Mouse (Mus musculus): ENCODE results near the gene Gprc5a. TPM values are rescaled to one million over a fixed set of nuclear protein-coding genes. Genes with fewer than 3 reads are reported as not detected.

Gene Gprc5a
- 5.1 TPM in 2 replicates for polyA plus RNA-seq (2015; fragmentation: Nextera tagmentation; extraction: Ambion mirVana)

- Histone ChIP-seq H3K27me3 (replicated peaks) (peaks cover 13% of the 10 kb centered on the region; the same call in 1 of the 2 replicates), H3K27ac (replicated peaks) (peak within 1 kb of the TSS; percentile 58), H3K9ac (peak within 1 kb of the TSS; percentile 83)
Measured at GRCm38 (mm10) chr6:135065236-135065957, at the start of gene Gprc5a. Gene Gprc5a (plus strand): TSS chr6:135065651.

GRCm38 (mm10) chr6:135017211-135017610 is 48.2 kb upstream of the Gprc5a start:
- Histone ChIP-seq H3K9me3 (no peaks in the 10 kb centered on the region), H3K27me3 (replicated peaks) (no peaks in the 10 kb centered on the region), H3K4me1 (peaks cover 7% of the 10 kb centered on the region), H3K9ac (no peak overlapping the region), H3K36me3 (peaks cover 96% of the 10 kb centered on the region), H3K27ac (replicated peaks) (no peak overlapping the region), H3K4me3 (no peak overlapping the region), H3K4me2 (no peak overlapping the region)
- no peak for ATAC-seq (ENCODE audit: extremely low read depth, insufficient number of reproducible peaks, low FRiP score, low TSS enrichment)
- 52% methylated on average over 11 of the region's 11 CpGs for WGBS

More at GRCm38 (mm10) chr6:135065236-135065957, at the start of gene Gprc5a:
- Histone ChIP-seq H3K9me3 (no peaks in the 10 kb centered on the region), H3K4me2 (peak within 1 kb of the TSS; percentile 87), H3K36me3 (no peaks in the 10 kb centered on the region), H3K4me1 (peaks cover 25% of the 10 kb centered on the region), H3K4me3 (peak within 1 kb of the TSS; percentile 63)
- peak; percentile 34; the same call in 1 of the 2 replicates for ATAC-seq (ENCODE audit: extremely low read depth, insufficient number of reproducible peaks, low FRiP score, low TSS enrichment)
- under 1% methylated on average over 44 of the region's 44 CpGs for WGBS

GRCm38 (mm10) chr6:135019564-135019963 is 45.9 kb upstream of the Gprc5a start:
- H3K9me3 ChIP-seq = no peaks in the 10 kb centered on the region
- H3K27ac ChIP-seq (replicated peaks) = no peak overlapping the region
- H3K4me3 ChIP-seq = no peak overlapping the region
- no peak overlapping the region for H3K9ac ChIP-seq
- no peak overlapping the region for H3K4me2 ChIP-seq
- H3K36me3 ChIP-seq = peaks cover 100% of the 10 kb centered on the region
- peaks cover 2% of the 10 kb centered on the region; the same call in 1 of the 2 replicates for H3K4me1 ChIP-seq
- no peaks in the 10 kb centered on the region for H3K27me3 ChIP-seq (replicated peaks)
- ATAC-seq (ENCODE audit: extremely low read depth, insufficient number of reproducible peaks, low FRiP score, low TSS enrichment) = no peak
- WGBS = 60% methylated on average over 10 of the region's 10 CpGs

- Histone ChIP-seq H3K9me3 (no peaks in the 10 kb centered on the region), H3K27me3 (replicated peaks) (no peaks in the 10 kb centered on the region), H3K4me2 (no peak overlapping the region), H3K36me3 (peaks cover 86% of the 10 kb centered on the region), H3K9ac (no peak overlapping the region), H3K4me1 (peaks cover 13% of the 10 kb centered on the region), H3K27ac (replicated peaks) (no peak overlapping the region), H3K4me3 (no peak overlapping the region)
- 84% methylated on average over 3 of the region's 3 CpGs for WGBS
- ATAC-seq (ENCODE audit: extremely low read depth, insufficient number of reproducible peaks, low FRiP score, low TSS enrichment) = no peak
Measured at GRCm38 (mm10) chr6:135021633-135022032, 43.8 kb upstream of the Gprc5a start.

- peaks cover 18% of the 10 kb centered on the region for H3K4me1 ChIP-seq
- H3K27me3 ChIP-seq (replicated peaks) = no peaks in the 10 kb centered on the region
- H3K27ac ChIP-seq (replicated peaks) = no peak overlapping the region
- H3K4me2 ChIP-seq = no peak overlapping the region
- 90% methylated on average over 14 of the region's 14 CpGs for WGBS
- no peak overlapping the region for H3K9ac ChIP-seq
- H3K9me3 ChIP-seq = no peaks in the 10 kb centered on the region
- no peak for ATAC-seq (ENCODE audit: extremely low read depth, insufficient number of reproducible peaks, low FRiP score, low TSS enrichment)
- H3K4me3 ChIP-seq = no peak overlapping the region
- H3K36me3 ChIP-seq = peaks cover 68% of the 10 kb centered on the region
Measured at GRCm38 (mm10) chr6:135023379-135023778, 42.1 kb upstream of the Gprc5a start.

- 80% methylated on average over 1 of the region's 1 CpGs for WGBS
- Histone ChIP-seq H3K4me2 (no peak overlapping the region), H3K36me3 (peaks cover 53% of the 10 kb centered on the region), H3K9me3 (no peaks in the 10 kb centered on the region), H3K4me1 (peaks cover 16% of the 10 kb centered on the region), H3K4me3 (no peak overlapping the region), H3K27ac (replicated peaks) (no peak overlapping the region), H3K27me3 (replicated peaks) (no peaks in the 10 kb centered on the region), H3K9ac (no peak overlapping the region)
- no peak for ATAC-seq (ENCODE audit: extremely low read depth, insufficient number of reproducible peaks, low FRiP score, low TSS enrichment)
Measured at GRCm38 (mm10) chr6:135024781-135025420, 40.5 kb upstream of the Gprc5a start.

- 0 out of 2 replicates have a peak overlapping the region, but pooled peaks have one; percentile 2 for H3K9ac ChIP-seq
- ATAC-seq (ENCODE audit: extremely low read depth, insufficient number of reproducible peaks, low FRiP score, low TSS enrichment) = no peak
- H3K9me3 ChIP-seq = no peaks in the 10 kb centered on the region
- peaks cover 16% of the 10 kb centered on the region for H3K4me1 ChIP-seq
- H3K4me2 ChIP-seq = no peak overlapping the region
- H3K36me3 ChIP-seq = peaks cover 40% of the 10 kb centered on the region
- no peak overlapping the region for H3K4me3 ChIP-seq
- no peak overlapping the region for H3K27ac ChIP-seq (replicated peaks)
- no peaks in the 10 kb centered on the region for H3K27me3 ChIP-seq (replicated peaks)
- WGBS = 6% methylated on average over 3 of the region's 3 CpGs
Measured at GRCm38 (mm10) chr6:135026232-135026631, 39.2 kb upstream of the Gprc5a start.

- Histone ChIP-seq H3K4me1 (peaks cover 16% of the 10 kb centered on the region), H3K27me3 (replicated peaks) (no peaks in the 10 kb centered on the region), H3K9ac (no peak overlapping the region), H3K36me3 (peaks cover 34% of the 10 kb centered on the region), H3K4me2 (no peak overlapping the region), H3K27ac (replicated peaks) (no peak overlapping the region), H3K4me3 (no peak overlapping the region), H3K9me3 (no peaks in the 10 kb centered on the region)
- WGBS = 48% methylated on average over 2 of the region's 2 CpGs
- ATAC-seq (ENCODE audit: extremely low read depth, insufficient number of reproducible peaks, low FRiP score, low TSS enrichment) = no peak
Measured at GRCm38 (mm10) chr6:135026755-135027154, 38.7 kb upstream of the Gprc5a start.

- no peak overlapping the region for H3K4me3 ChIP-seq
- peaks cover 16% of the 10 kb centered on the region for H3K4me1 ChIP-seq
- peaks cover 10% of the 10 kb centered on the region for H3K36me3 ChIP-seq
- H3K9ac ChIP-seq = no peak overlapping the region
- no peak overlapping the region for H3K4me2 ChIP-seq
- no peak overlapping the region for H3K27ac ChIP-seq (replicated peaks)
- ATAC-seq (ENCODE audit: extremely low read depth, insufficient number of reproducible peaks, low FRiP score, low TSS enrichment) = no peak
- 71% methylated on average over 4 of the region's 4 CpGs for WGBS
- H3K9me3 ChIP-seq = no peaks in the 10 kb centered on the region
- H3K27me3 ChIP-seq (replicated peaks) = no peaks in the 10 kb centered on the region
Measured at GRCm38 (mm10) chr6:135029246-135029645, 36.2 kb upstream of the Gprc5a start.

GRCm38 (mm10) chr6:135038674-135039073 is 26.8 kb upstream of the Gprc5a start:
- Histone ChIP-seq H3K9me3 (0 out of 2 replicates have a peak, but pooled peaks cover 5% of the 10 kb centered on the region), H3K27ac (replicated peaks) (no peak overlapping the region), H3K9ac (no peak overlapping the region), H3K4me3 (no peak overlapping the region), H3K4me2 (no peak overlapping the region), H3K36me3 (no peaks in the 10 kb centered on the region), H3K27me3 (replicated peaks) (peaks cover 23% of the 10 kb centered on the region), H3K4me1 (peaks cover 14% of the 10 kb centered on the region)
- WGBS = 61% methylated on average over 3 of the region's 3 CpGs
- no peak for ATAC-seq (ENCODE audit: extremely low read depth, insufficient number of reproducible peaks, low FRiP score, low TSS enrichment)

GRCm38 (mm10) chr6:135040275-135040871 is 25.1 kb upstream of the Gprc5a start:
- no peak for ATAC-seq (ENCODE audit: extremely low read depth, insufficient number of reproducible peaks, low FRiP score, low TSS enrichment)
- Histone ChIP-seq H3K27me3 (replicated peaks) (peaks cover 23% of the 10 kb centered on the region), H3K9ac (no peak overlapping the region), H3K4me2 (peak overlapping the region; percentile 60), H3K36me3 (no peaks in the 10 kb centered on the region), H3K27ac (replicated peaks) (no peak overlapping the region), H3K4me1 (peaks cover 14% of the 10 kb centered on the region), H3K9me3 (0 out of 2 replicates have a peak, but pooled peaks cover 5% of the 10 kb centered on the region), H3K4me3 (peak overlapping the region; percentile 33)
- 4% methylated on average over 21 of the region's 21 CpGs for WGBS
